Mouse (Mus musculus): Measurements from ENCODE around the gene Smndc1.
"Not testable (repeated sequence)": the region's sequence is repeated elsewhere in the genome, so short reads cannot be mapped to it uniquely, and the experiment has no call there.

Smndc1 gene

DNA sequence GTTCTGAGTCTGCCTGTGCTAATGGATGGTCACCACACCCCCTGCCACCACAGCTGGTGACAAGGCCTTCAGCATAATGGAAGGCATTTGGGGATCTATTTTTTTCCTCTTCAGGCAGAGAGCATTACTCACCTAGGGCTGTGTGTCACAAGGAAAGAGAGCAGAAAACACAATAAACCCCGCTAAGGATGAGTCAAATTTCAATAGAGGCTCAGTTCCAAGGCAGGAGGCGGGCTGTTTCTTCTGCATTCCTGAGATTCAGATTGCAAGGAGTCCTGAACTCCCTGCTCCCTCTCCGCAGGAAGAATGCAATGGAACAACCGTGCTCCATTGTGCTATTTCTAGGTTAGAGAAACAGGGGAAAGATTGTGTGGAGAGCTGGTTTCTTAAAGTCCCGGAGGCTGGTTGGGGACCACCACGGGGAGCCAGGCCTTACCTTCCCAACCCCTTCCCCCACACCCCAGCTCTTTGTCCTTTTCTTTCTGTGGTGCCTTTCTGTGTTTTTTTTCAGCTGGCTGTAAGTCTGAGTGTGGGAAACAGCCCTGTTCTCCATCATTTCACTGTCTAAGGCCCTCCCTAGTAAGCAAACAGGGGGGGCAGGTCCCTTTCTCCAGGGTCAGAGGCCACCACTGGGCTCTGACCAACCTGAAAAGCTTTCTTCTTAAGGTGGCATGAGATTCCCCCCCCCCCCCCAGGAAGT lies 21.9 kb upstream of the Smndc1 start:
- DNase-seq (ENCODE audit: low spot score in 2 of 2): no peak

GRCm38 (mm10) chr19:53409663-53410307 lies 19.4 kb upstream of the Smndc1 start:
- DNase-seq (ENCODE audit: low spot score in 2 of 2): no peak

DNA sequence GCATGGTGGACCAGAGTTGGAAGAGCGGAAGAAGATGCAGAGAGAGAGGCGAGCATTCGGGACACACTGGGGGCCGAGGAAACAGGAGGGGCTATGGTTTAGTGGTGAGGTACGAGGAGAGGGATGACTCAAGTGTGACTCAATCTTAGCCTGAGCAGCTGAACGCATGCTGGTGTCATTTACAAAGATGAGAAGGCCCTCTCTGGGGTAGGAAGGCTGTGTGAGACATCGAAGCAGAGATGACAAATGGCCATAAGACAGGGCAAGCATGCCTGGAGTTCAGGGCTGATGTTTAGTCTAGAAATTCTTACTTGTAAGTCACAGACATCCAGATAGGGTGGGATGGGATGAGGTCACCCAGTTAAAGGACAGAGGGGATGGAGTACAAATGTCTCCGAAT lies 18.0 kb upstream of the Smndc1 start:
- DNase-seq (ENCODE audit: low spot score in 2 of 2): no peak

- DNase-seq (ENCODE audit: low spot score in 2 of 2): no peak
Measured at GRCm38 (mm10) chr19:53407350-53407749, 17.0 kb upstream of the Smndc1 start.

- DNase-seq (ENCODE audit: low spot score in 2 of 2): no peak
Measured at GRCm38 (mm10) chr19:53405810-53406209, 15.4 kb upstream of the Smndc1 start.

- DNase-seq (ENCODE audit: low spot score in 2 of 2): no peak
Measured at GRCm38 (mm10) chr19:53404837-53405356, 14.5 kb upstream of the Smndc1 start.

DNA sequence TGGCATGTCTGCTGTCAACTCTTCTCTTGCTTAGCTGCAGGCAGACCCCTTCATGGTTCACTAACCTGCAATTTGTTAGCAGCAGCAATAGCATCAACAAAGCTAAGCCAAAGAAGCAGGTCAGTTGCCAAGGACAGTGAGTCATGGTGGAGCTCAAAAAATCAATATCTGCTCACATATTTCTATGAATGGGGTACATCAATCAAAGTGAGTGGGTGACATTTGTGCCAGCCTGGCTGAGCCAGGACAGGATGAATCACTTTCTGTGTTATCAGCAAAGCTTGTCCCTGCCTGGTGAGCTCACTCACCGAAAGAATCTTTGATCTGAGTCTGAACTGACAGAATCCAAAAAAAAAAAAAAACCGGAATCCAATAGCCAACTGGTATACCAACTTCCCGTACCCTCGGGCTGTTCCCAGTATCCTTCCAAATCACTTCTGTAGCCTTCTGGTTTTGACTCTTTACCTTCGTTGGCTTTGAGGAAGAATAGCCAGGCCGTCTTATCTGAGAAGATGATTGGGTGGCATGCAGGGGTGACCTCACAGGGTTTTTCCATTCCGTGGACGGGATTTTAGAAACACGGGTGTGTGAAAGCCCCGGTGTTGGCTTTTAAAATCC lies 13.9 kb upstream of the Smndc1 start:
- DNase-seq (ENCODE audit: low spot score in 2 of 2): no peak

GRCm38 (mm10) chr19:53402741-53403432 lies 12.5 kb upstream of the Smndc1 start:
- DNase-seq (ENCODE audit: low spot score in 2 of 2): no peak

DNA sequence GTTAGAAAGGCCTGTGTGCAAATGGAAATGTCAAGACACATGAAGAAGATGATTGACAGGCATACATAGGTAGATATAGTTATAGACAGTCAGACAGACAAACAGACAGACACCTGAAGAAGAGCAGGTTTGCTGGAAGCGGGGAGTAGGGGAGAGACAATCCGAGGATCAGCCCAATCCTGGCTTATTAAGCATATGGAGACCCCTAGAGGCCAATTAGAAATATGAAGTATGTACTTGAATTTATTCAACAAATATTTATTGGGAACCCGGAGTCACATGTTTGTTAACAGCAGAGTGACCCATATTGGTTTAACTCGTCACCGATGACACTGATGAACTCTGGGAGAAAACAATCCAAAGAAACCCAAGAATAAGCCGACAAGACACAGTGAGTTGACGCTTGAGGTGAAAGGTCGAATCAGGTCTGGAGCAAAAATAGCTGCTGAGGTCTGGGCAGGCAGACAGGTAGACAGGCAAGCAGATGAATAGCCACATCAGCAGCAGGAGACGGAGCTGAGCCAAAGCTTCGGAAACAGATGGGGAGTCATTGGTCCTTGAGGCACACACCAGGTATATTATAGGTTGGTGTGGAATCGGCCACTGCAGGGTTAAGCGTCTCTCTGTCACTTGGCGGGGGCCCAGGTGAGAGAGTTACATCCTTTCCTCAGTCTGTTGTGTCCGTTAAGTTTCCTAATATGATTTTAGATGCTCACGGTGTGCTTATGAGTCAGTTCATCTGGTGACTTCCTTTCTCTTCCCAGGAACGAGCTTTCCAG lies 10.1 kb upstream of the Smndc1 start:
- no peak for DNase-seq (ENCODE audit: low spot score in 2 of 2)

DNA sequence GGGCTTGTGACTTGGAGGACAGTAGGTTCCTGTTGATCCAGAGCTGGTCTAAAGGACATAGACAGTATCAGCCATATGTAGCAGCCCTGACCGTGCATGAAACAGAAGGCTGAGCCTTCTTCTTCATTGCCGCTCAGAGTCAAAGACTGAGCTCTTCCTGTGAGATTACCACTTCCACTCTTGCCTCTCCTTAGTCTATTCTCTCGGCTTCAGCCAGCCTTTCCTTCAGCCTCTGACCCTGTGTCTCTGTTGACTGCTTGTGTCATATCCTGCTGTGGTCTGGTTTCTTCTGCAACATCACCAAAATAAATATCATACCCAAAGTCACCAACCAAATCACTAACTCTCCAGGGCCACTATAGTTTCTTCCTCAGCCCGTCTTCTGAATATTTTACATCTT lies 8.8 kb upstream of the Smndc1 start:
- no peak for DNase-seq (ENCODE audit: low spot score in 2 of 2)

GRCm38 (mm10) chr19:53397451-53398233 lies 7.3 kb upstream of the Smndc1 start:
- DNase-seq (ENCODE audit: low spot score in 2 of 2): no peak

DNA sequence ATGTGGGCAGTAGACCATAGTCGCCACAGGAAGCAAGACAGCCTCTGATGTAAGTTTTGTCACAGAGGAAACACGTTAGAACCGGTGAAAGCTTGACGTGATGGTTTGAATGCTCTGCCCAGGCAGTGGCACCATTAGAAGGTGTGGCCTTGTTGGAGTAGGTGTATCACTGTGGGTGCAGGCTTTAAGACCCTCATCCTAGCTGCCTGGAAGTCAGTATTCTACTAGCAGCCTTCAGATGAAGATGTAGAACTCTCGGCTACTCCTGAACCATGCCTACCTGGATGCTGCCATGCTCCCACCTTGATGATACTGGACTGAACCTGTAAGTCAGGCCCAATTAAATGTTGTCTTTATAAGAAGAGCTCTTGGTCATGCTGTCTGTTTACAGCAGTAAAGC lies 5.4 kb upstream of the Smndc1 start:
- DNase-seq (ENCODE audit: low spot score in 2 of 2): not testable (repeated sequence)

- DNase-seq (ENCODE audit: low spot score in 2 of 2): not testable (repeated sequence)
Measured at GRCm38 (mm10) chr19:53394956-53395355, 4.6 kb upstream of the Smndc1 start.

GRCm38 (mm10) chr19:53394552-53394951 lies 4.2 kb upstream of the Smndc1 start:
- DNase-seq (ENCODE audit: low spot score in 2 of 2): no peak

DNA sequence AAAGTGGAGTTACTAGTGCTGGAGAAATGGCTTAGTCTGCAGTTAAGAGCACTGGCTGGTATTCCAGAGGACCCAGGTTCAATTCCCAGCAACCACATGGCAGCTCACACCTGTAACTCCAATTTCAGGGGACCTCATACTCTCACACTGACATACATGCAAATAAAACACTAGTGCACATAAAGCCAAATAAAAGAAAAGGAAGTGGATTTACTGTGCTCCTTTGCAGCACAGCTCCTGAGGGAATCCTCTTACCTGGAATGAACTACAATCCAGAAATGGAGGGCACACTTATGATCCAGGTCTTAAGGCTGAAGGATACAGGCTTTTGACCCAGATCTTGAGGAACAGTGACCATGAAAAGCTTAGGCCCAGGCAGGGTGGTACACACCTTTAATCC lies 3.3 kb upstream of the Smndc1 start:
- DNase-seq (ENCODE audit: low spot score in 2 of 2): no peak

DNA sequence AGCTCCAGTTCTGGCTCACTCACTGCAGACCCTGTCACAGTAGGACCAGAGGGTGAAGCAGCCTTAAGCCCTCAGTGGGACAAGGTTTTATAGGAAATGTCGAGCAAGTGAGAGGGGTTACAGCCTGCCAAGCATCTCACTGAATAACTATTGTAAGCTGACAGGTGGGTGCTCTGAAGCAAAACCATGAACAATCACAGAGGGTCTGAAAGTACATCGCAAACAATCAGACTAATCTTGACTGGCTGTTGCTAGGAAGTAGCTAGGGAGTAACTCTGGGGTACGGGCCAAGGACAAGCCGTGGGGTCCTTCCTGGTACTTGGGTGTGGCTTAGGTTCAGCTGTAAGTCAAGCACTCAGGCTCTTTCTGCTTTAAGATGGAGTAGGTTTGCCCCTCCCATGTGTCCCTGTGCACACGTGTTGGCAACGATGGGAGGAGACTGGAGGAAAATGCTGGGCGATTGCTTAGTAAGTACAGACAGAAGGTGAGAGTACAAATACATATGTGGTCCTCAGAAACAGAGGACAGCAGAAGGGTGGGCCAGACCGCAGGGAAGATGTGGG lies 2.5 kb upstream of the Smndc1 start:
- DNase-seq (ENCODE audit: low spot score in 2 of 2): no peak

- DNase-seq (ENCODE audit: low spot score in 2 of 2): no peak
Measured at GRCm38 (mm10) chr19:53391787-53392186, 1.4 kb upstream of the Smndc1 start.

DNA sequence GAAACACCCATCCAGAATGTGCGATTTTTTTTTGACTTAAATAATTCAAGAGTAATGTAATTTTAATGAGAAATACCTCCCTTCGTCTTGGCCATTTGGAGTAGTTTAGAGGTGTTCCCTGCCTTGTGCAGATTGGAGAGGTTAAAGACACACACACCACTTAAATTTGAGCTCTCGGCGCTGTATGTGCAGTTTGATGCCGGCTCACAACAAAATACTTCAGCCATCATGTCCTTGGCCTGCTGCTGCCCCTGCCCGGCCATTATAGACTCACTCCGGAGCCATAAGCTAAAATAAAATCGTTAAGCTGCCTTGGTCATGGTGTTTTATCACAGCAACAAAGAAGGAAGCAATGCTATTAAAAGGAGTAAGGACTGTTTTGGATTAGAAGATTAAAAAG lies 1.0 kb upstream of the Smndc1 start:
- DNase-seq (ENCODE audit: low spot score in 2 of 2): no peak

GRCm38 (mm10) chr19:53389851-53390431 lies 437 bp downstream of the Smndc1 start:
- DNase-seq (ENCODE audit: low spot score in 2 of 2): no peak

GRCm38 (mm10) chr19:53389417-53389816 lies 961 bp downstream of the Smndc1 start:
- no peak for DNase-seq (ENCODE audit: low spot score in 2 of 2)

Data from spleen, postnatal 4 days (tissue).